Mouse (Mus musculus) CD8-positive naive resting alpha-beta T cell, adult 2 months (primary cell): Measurements from ENCODE around the gene Psmg1.
"Not testable (repeated sequence)": the region's sequence is repeated elsewhere in the genome, so short reads cannot be mapped to it uniquely, and the experiment has no call there.

ENCODE experiments used
- DNase-seq, 2 experiments: peaks; one replicate each; pipeline ENCODE4 v3.0.0; 2022; ENCODE audit warnings: low read depth in 2 of 2, low spot score in 2 of 2

Psmg1 gene

GRCm38 (mm10) chr16:95990462-95991121 lies at the start of gene Psmg1:
TSS of gene Psmg1 (minus strand) at chr16:95990960.
- peak; percentile 99 for DNase-seq

DNA sequence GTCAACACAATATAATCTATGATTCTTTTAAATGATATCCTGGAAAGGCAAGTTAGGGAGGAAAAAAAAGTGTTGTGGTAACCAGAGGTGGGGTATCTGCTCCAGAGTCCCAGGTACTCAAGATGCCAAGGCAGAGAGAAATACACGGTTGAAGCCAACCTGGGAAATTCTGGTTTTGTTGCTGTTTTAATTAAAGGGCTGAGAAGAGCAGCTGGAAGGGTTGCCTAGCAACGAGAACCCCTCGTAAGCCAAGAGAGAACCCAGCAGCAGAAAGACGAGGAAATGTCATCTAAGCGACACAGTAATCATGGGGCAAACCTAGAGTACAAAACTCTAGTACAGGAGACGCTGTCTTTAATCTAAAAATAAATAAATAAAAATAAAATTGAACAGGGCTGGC lies 48.8 kb upstream of the Psmg1 start:
- DNase-seq, result no peak

- DNase-seq, result no peak
These were observed 43.7 kb upstream of the Psmg1 start for GRCm38 (mm10) chr16:96034473-96034872.

DNA sequence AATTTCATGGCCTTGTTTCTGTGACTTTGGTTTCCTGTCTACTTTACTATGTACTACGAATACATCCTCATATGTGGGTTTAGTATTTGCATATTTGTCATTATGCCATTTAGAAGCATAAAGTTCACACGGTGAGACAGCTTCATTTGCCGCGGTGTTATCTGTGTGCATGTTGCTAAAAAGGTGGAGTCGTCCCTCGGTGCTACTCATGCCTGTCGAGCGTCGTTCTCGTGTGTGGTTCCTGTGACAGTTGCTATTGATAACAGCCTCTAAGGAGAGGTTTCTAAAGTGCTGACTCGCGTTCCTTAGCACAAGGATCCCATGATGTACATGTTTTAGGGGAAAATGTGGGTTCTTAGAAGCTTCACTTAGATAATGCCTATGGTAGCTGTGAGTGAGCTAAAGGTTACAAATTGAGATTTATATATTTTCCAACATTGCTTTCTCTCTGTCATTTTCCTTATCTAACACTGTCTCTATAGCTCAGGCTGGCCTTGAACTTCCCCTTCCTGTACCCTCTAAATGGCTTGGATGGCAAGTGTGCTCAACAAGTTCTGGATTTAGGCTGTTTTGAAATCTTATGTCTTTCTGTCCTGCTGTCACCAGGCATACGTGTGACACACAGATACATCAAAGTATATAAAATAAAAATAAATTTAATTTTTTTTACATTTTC lies 41.7 kb upstream of the Psmg1 start:
- DNase-seq, result no peak

GRCm38 (mm10) chr16:96030476-96031102 lies 39.8 kb upstream of the Psmg1 start:
- DNase-seq, result peak; percentile 18 to 28

- no peak for DNase-seq
These were observed 35.5 kb upstream of the Psmg1 start for GRCm38 (mm10) chr16:96026256-96026655.

DNA sequence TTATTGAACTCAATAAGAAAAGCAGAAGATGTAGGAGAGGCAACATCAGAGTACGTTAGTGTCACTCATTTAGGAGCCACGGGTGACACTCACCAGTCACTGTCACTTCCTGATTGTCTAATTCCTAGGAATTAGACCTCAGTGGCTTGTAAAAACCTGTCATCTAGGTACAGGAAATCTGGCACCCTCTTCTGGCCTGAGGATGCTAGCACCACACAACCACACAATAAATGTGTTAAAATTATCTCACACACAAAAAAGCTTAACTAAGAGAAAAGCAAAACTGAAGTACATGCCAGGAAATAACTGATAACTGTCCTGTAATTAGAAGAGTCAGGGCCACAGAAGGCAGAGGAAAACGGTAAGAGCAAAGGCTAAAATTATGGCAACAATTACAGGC lies 34.5 kb upstream of the Psmg1 start:
- DNase-seq, result no peak

GRCm38 (mm10) chr16:96021045-96021444 lies 30.3 kb upstream of the Psmg1 start:
- no peak for DNase-seq

- DNase-seq, result not testable (repeated sequence)
These were observed 18.4 kb upstream of the Psmg1 start for GRCm38 (mm10) chr16:96009124-96009523.

GRCm38 (mm10) chr16:96004278-96004677 lies 13.5 kb upstream of the Psmg1 start:
- DNase-seq, result not testable (repeated sequence)

- peak; percentile 64 to 77 for DNase-seq
These were observed 8.5 kb upstream of the Psmg1 start for GRCm38 (mm10) chr16:95999291-95999690.

- DNase-seq, result no peak
These were observed 5.4 kb upstream of the Psmg1 start for GRCm38 (mm10) chr16:95996156-95996555.

- not testable (repeated sequence) for DNase-seq
These were observed 3.8 kb upstream of the Psmg1 start for GRCm38 (mm10) chr16:95994576-95994975.

DNA sequence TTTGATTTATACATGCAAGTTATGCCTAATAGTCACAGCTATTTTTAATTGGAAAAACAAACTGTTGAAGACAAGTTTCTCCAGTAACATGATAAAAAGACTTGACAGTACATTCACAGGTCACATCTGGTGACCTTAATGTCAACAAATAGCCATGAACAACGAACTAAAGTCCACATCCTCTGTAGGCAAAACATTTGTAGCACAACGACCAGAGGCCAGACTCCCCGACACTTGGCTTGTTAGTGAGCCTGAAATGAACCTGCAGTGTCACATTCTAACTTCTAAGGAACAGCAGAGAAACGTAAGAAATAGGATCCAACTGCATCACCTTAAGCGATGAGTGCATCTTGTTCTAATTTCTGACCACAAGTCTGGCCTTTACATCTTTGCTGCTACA lies 1.8 kb upstream of the Psmg1 start:
- DNase-seq, result no peak

DNA sequence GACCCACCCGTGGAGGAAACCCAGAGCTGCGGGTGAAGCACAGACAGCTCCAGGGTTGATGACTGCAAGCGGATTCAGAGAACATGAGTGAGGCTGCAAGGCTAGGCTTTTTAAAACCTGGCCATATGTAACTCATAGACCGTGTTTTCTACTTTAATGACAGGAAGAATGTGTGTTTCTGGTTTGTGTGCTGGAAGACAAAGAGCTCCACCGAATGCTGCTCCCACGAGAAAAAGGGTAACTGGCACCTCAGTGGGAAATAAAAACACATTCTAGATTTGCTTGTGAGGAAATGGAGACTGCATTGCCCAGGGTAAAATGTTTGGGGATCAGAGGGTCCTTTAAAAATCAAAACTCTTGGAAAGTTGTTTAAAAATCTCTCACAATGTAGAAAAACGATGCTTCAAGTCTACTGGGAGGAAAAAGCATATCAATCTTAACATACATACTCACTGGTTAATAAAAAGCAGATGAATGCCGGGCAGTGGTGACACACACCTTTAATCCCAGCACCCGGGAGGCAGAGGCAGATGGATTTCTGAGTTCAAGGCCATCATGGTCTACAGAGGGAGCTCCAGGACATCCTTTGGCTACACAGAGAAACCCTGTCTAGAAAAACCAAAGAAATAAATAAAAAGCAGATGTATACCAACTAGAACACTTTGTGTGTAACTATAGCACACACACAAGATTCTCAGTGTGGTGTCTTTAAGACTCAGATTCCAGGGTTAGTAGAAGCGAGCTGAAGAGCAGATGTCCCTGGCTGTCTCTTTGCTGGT lies 551 bp upstream of the Psmg1 start:
- no peak for DNase-seq

GRCm38 (mm10) chr16:95984911-95985310 lies 5.8 kb downstream of the Psmg1 start:
- no peak for DNase-seq

DNA sequence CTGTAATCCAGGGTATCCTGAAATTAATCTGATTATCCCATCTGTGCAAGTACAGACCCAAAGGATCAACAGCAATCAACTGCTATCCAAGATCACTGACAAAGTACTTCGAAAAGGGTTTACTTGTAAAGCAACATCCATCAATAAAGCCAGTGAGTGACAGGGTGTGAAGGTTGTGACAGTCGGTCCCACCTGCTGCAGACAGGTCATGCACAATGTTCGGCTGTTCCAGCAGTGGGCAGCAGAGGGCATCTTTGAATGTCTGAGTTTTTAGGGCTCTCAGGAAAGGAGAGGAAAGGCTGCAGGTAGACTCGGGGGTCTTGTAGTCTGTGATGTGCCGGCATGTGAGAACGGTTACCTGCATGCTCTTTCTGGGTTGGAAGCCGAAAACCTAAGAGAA lies 7.2 kb downstream of the Psmg1 start:
- DNase-seq, result peak in 1 of 2 experiments; percentile 29

DNA sequence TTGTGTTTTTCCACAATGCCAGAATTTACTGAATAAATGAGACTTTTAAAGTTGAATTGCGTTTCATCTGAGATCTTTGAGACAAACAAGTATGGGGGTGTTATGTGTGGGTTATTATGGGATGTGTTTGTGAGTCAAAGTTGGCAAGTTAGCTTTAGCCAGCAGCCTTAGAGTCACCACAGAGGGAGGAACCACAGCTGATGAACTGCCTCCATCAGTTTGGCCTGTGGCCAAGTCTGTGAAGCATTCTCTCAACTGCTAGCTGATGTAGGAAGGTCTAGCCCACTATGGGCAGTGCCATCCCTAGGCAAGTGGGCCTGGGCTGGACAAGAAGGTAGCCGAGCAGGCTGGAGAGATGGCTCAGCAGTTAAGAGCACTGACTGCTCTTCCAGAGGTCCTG lies 19.9 kb downstream of the Psmg1 start:
- DNase-seq, result no peak

DNA sequence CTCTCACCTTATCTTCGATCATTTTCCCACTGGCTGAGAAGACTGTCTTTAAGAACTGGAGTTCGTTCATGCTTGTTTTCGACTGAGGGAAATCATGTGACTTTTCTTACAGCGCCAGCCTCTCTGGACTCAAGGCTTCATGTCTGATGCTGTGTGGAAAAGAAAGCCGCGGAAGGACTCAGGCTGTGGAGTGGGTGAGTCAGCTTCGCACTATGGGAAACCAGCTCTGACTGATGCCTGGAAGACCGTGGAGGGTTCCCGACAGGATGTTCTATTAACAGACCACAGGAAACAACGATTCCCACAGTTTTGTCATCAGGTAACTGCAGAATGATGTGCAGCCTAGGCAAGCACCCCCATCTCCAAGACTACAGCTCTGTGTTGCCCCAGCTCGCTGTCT lies 23.3 kb downstream of the Psmg1 start:
- no peak for DNase-seq

- peak in 1 of 2 experiments; percentile 39 for DNase-seq
These were observed 26.2 kb downstream of the Psmg1 start for GRCm38 (mm10) chr16:95964427-95965023.

- not testable (repeated sequence) for DNase-seq
These were observed 29.3 kb downstream of the Psmg1 start for GRCm38 (mm10) chr16:95961484-95961883.
